Mouse (Mus musculus): ENCODE results near the gene Mllt3.

Gene Mllt3

GRCm38 (mm10) chr4:87818276-87818675 lies 214.9 kb downstream of the Mllt3 start:
- no peak for DNase-seq

- DNase-seq = no peak
These were observed 217.6 kb downstream of the Mllt3 start for GRCm38 (mm10) chr4:87815465-87816108.

GRCm38 (mm10) chr4:87811899-87812298 lies 221.3 kb downstream of the Mllt3 start:
- no peak for DNase-seq

GRCm38 (mm10) chr4:87806196-87806987 lies 226.8 kb downstream of the Mllt3 start:
- DNase-seq = no peak

- DNase-seq = peak in 1 of 2 experiments; percentile 31
These were observed 228.6 kb downstream of the Mllt3 start for GRCm38 (mm10) chr4:87804576-87804975.

- no peak for DNase-seq
These were observed 229.9 kb downstream of the Mllt3 start for GRCm38 (mm10) chr4:87803313-87803712.

- no peak for DNase-seq
These were observed 231.0 kb downstream of the Mllt3 start for GRCm38 (mm10) chr4:87802140-87802539.

GRCm38 (mm10) chr4:87801332-87801731 lies 231.8 kb downstream of the Mllt3 start:
- DNase-seq = no peak

GRCm38 (mm10) chr4:87800276-87800675 lies 232.9 kb downstream of the Mllt3 start:
- DNase-seq = no peak

- DNase-seq = no peak
These were observed 233.7 kb downstream of the Mllt3 start for GRCm38 (mm10) chr4:87799418-87799817.

GRCm38 (mm10) chr4:87795261-87795660 lies 237.9 kb downstream of the Mllt3 start:
- no peak for DNase-seq

GRCm38 (mm10) chr4:87794216-87794615 lies 238.9 kb downstream of the Mllt3 start:
- DNase-seq = no peak

- no peak for DNase-seq
These were observed 240.7 kb downstream of the Mllt3 start for GRCm38 (mm10) chr4:87792511-87792910.

GRCm38 (mm10) chr4:87789446-87789845 lies 243.7 kb downstream of the Mllt3 start:
- DNase-seq = no peak

- DNase-seq = peak; percentile 47 to 52
These were observed 244.5 kb downstream of the Mllt3 start for GRCm38 (mm10) chr4:87788691-87789090.

GRCm38 (mm10) chr4:87785132-87786074 lies 247.8 kb downstream of the Mllt3 start:
- DNase-seq = peak; percentile 84 to 85

- DNase-seq = no peak
These were observed 249.4 kb downstream of the Mllt3 start for GRCm38 (mm10) chr4:87783809-87784208.

GRCm38 (mm10) chr4:87781971-87782370 lies 251.2 kb downstream of the Mllt3 start:
- peak; percentile 67 to 76 for DNase-seq

- DNase-seq = no peak
These were observed 257.4 kb downstream of the Mllt3 start for GRCm38 (mm10) chr4:87775721-87776120.

GRCm38 (mm10) chr4:87774515-87774914 lies 258.6 kb downstream of the Mllt3 start:
- no peak for DNase-seq

GRCm38 (mm10) chr4:87767711-87768561 lies 265.2 kb downstream of the Mllt3 start:
- no peak for DNase-seq

GRCm38 (mm10) chr4:87765729-87766128 lies 267.4 kb downstream of the Mllt3 start:
- no peak for DNase-seq

Measured in cerebellum, adult 18-20 months (tissue).